Mouse (Mus musculus): ENCODE data around the gene Ccdc83.
"Not testable (repeated sequence)": the region's sequence is repeated elsewhere in the genome, so short reads cannot be mapped to it uniquely, and the experiment has no call there.

Gene Ccdc83

GRCm38 (mm10) chr7:90261902-90262599 lies 3.5 kb downstream of the Ccdc83 start:
- no peak for DNase-seq (ENCODE audit: low spot score in 2 of 2)

- DNase-seq (ENCODE audit: low spot score in 2 of 2), result no peak
Observed at GRCm38 (mm10) chr7:90259899-90260298, 5.7 kb downstream of the Ccdc83 start.

- no peak for DNase-seq (ENCODE audit: low spot score in 2 of 2)
Observed at GRCm38 (mm10) chr7:90258701-90259100, 6.9 kb downstream of the Ccdc83 start.

- no peak for DNase-seq (ENCODE audit: low spot score in 2 of 2)
Observed at GRCm38 (mm10) chr7:90252946-90253345, 12.6 kb downstream of the Ccdc83 start.

- no peak for DNase-seq (ENCODE audit: low spot score in 2 of 2)
Observed at GRCm38 (mm10) chr7:90243643-90244042, 21.9 kb downstream of the Ccdc83 start.

GRCm38 (mm10) chr7:90243151-90243550 lies 22.4 kb downstream of the Ccdc83 start:
- DNase-seq (ENCODE audit: low spot score in 2 of 2), result no peak

GRCm38 (mm10) chr7:90236289-90236905 lies 29.2 kb downstream of the Ccdc83 start:
- DNase-seq (ENCODE audit: low spot score in 2 of 2), result no peak

- DNase-seq (ENCODE audit: low spot score in 2 of 2), result peak in 1 of 2 experiments; percentile 11
Observed at GRCm38 (mm10) chr7:90233921-90234320, 31.7 kb downstream of the Ccdc83 start.

- DNase-seq (ENCODE audit: low spot score in 2 of 2), result peak; percentile 46 to 48
Observed at GRCm38 (mm10) chr7:90231431-90231830, 34.1 kb downstream of the Ccdc83 start.

- DNase-seq (ENCODE audit: low spot score in 2 of 2), result not testable (repeated sequence)
Observed at GRCm38 (mm10) chr7:90228884-90229283, 36.7 kb downstream of the Ccdc83 start.

- DNase-seq (ENCODE audit: low spot score in 2 of 2), result no peak
Observed at GRCm38 (mm10) chr7:90228075-90228474, 37.5 kb downstream of the Ccdc83 start.

GRCm38 (mm10) chr7:90221487-90221886 lies 44.1 kb downstream of the Ccdc83 start:
- no peak for DNase-seq (ENCODE audit: low spot score in 2 of 2)

GRCm38 (mm10) chr7:90218122-90218521 lies 47.5 kb downstream of the Ccdc83 start:
- DNase-seq (ENCODE audit: low spot score in 2 of 2), result no peak

GRCm38 (mm10) chr7:90216511-90216910 lies 49.1 kb downstream of the Ccdc83 start:
- DNase-seq (ENCODE audit: low spot score in 2 of 2), result no peak

- no peak for DNase-seq (ENCODE audit: low spot score in 2 of 2)
Observed at GRCm38 (mm10) chr7:90210947-90211346, 54.6 kb downstream of the Ccdc83 start.

- no peak for DNase-seq (ENCODE audit: low spot score in 2 of 2)
Observed at GRCm38 (mm10) chr7:90210116-90210515, 55.5 kb downstream of the Ccdc83 start.

GRCm38 (mm10) chr7:90203914-90204313 lies 61.7 kb downstream of the Ccdc83 start:
- DNase-seq (ENCODE audit: low spot score in 2 of 2), result no peak

- DNase-seq (ENCODE audit: low spot score in 2 of 2), result no peak
Observed at GRCm38 (mm10) chr7:90201877-90202465, 63.6 kb downstream of the Ccdc83 start.

- DNase-seq (ENCODE audit: low spot score in 2 of 2), result no peak
Observed at GRCm38 (mm10) chr7:90200251-90200650, 65.3 kb downstream of the Ccdc83 start.

- DNase-seq (ENCODE audit: low spot score in 2 of 2), result no peak
Observed at GRCm38 (mm10) chr7:90180635-90181034, 84.9 kb downstream of the Ccdc83 start.

GRCm38 (mm10) chr7:90175576-90175975 lies 90.0 kb downstream of the Ccdc83 start:
- no peak for DNase-seq (ENCODE audit: low spot score in 2 of 2)
